Mouse (Mus musculus) liver, embryonic 14.5 days (tissue): ENCODE measurements around the gene Baiap2. TPM values are rescaled to one million over a fixed set of nuclear protein-coding genes. Genes with fewer than 3 reads are reported as not detected.

Experiments used
- ATAC-seq: fragments of 200-750 bp; cut with Nextera tagmentation; 2 replicates; pipeline ENCODE4 v1.8.0; 2017; ENCODE audit warnings: moderate number of reproducible peaks, mild to moderate bottlenecking, moderate library complexity; ENCODE audit not compliant: insufficient read depth
- DNase-seq, 3 experiments: peaks; one replicate each; pipeline ENCODE4 v3.0.0-alpha.2; 2012 to 2013; ENCODE audit warnings: low read depth in 3 of 3, low spot score in 3 of 3
- H3K27ac ChIP-seq: fragments of 300-500 bp; sonication (generic); 2 replicates; pipeline ENCODE4 v1.5.1; 2014; ENCODE audit warnings: moderate library complexity, mild to moderate bottlenecking, control low read depth, inconsistent platforms
- H3K27me3 ChIP-seq: fragments of 300-500 bp; sonication (generic); 2 replicates; pipeline ENCODE4 v1.6.1; 2014; ENCODE audit warnings: mild to moderate bottlenecking, low read length, moderate library complexity; ENCODE audit not compliant: control insufficient read depth, insufficient read depth
- H3K36me3 ChIP-seq: fragments of 300-500 bp; sonication (generic); replicated peaks from 2 replicates; pipeline ENCODE4 v1.6.1; 2014; ENCODE audit warnings: low read depth; ENCODE audit not compliant: control insufficient read depth, insufficient read depth
- H3K4me1 ChIP-seq, 2 experiments: fragments of 200-500 bp in 1 of 2; fragments of 300-500 bp in 1 of 2; sonication (generic) in 1 of 2; replicated peaks; 2 replicates each; pipeline ENCODE4 v1.6.1; 2012 to 2014; ENCODE audit warnings: antibody characterized with exemption in 1 of 2, inconsistent platforms in 1 of 2, low read length in 1 of 2; ENCODE audit not compliant: control insufficient read depth in 2 of 2, insufficient read depth in 2 of 2
- H3K4me2 ChIP-seq: fragments of 300-500 bp; sonication (generic); 2 replicates; pipeline ENCODE4 v1.6.1; 2014; ENCODE audit warnings: low read depth, mild to moderate bottlenecking, control low read depth, moderate library complexity
- H3K4me3 ChIP-seq, 2 experiments: fragments of 200-500 bp in 1 of 2; fragments of 300-500 bp in 1 of 2; sonication (generic) in 1 of 2; 2 replicates each; pipeline ENCODE4 v1.5.1; 2012 to 2014; ENCODE audit warnings: low read depth in 2 of 2, low read length in 2 of 2, mild to moderate bottlenecking in 2 of 2, control low read depth in 1 of 2, inconsistent platforms in 1 of 2, moderate library complexity in 1 of 2; ENCODE audit not compliant: insufficient read depth in 1 of 2
- H3K9ac ChIP-seq: fragments of 300-500 bp; sonication (generic); replicated peaks from 2 replicates; pipeline ENCODE4 v1.6.1; 2014; ENCODE audit warnings: mild to moderate bottlenecking, control low read depth, moderate library complexity
- H3K9me3 ChIP-seq: fragments of 300-500 bp; sonication (generic); 2 replicates; pipeline ENCODE4 v1.6.1; 2016; ENCODE audit warnings: low read length, mixed read lengths; ENCODE audit not compliant: control insufficient read depth
- CTCF ChIP-seq: IDR thresholded peaks from 2 replicates; pipeline ENCODE4 v1.5.1; 2016; ENCODE audit warnings: antibody characterized with exemption, low read depth, control low read depth
- EP300 ChIP-seq: IDR thresholded peaks from 2 replicates; pipeline ENCODE4 v1.6.1; 2016; ENCODE audit warnings: antibody characterized with exemption, low read depth
- WGBS: fragments of 180-500 bp; shearing (Covaris S2); extraction: QIAGEN DNeasy Blood & Tissue Kit; methylation state at CpG from one replicate; pipeline ENCODE4 v1.1.7; 2014; ENCODE audit not compliant: insufficient replicate concordance; 5-methylcytosine and 5-hydroxymethylcytosine counted together
- polyA plus RNA-seq, 2 experiments: library from polyadenylated mRNA; depleted of rRNA in 1 of 2; stranded (reverse) in 1 of 2; unstranded in 1 of 2; fragments of >200 nt; fragmentation: Nextera tagmentation in 1 of 2; extraction: Ambion mirVana in 1 of 2; gene quantifications; 2 replicates each; pipeline versions ENCODE4 v1.2.1 to v1.2.3; 2012 to 2014

The Baiap2 gene
- polyA plus RNA-seq, 2 experiments = 4.2 to 5.6 TPM

DNA sequence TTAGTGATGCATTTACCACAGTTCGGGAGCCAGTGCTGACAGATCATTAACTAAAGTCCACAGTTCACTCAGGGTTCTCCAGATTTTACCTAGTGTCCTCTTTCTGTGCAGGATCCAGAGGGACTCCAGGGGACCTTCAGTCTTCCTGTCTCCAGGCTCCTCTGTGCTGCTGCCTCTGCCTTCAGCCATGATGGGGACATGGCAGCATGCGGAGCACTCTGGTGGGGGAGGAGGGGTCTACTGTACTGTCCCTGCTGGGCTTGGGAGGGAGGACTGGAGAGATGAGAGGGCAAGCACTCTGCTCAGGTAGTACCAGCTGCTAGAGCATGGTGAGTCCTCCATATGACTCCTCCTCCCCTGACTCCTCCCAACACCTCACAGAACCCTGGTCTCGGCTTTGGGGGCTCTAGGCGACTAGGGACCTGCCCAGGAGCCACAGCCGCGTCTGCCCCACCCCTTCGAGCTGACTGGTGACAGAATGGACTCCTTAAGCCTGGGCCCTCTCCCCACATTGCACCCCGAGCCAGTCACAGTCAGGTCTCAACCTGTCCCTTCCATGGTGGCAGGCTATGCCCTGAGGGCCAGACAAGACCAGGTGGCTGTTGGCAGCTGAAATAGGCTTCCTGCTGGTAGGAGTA, 3.4 kb upstream of the Baiap2 start:
- no peak for DNase-seq
- H3K4me1 ChIP-seq = peaks cover 0 to 22% of the 10 kb centered on the region in 2 experiments; a peak in 3 of 4 replicates
- no peak for ATAC-seq
- 51% methylated on average over 8 of the region's 8 CpGs for WGBS
- H3K9ac ChIP-seq = no peak overlapping the region
- no peak for TF ChIP-seq EP300
- no peak for TF ChIP-seq CTCF
- H3K36me3 ChIP-seq = no peaks in the 10 kb centered on the region
- no peak overlapping the region for H3K4me3 ChIP-seq
- H3K9me3 ChIP-seq = no peaks in the 10 kb centered on the region
- H3K27ac ChIP-seq = no peak overlapping the region
- H3K4me2 ChIP-seq = peak overlapping the region; percentile 23
- H3K27me3 ChIP-seq = peaks cover 24% of the 10 kb centered on the region

DNA sequence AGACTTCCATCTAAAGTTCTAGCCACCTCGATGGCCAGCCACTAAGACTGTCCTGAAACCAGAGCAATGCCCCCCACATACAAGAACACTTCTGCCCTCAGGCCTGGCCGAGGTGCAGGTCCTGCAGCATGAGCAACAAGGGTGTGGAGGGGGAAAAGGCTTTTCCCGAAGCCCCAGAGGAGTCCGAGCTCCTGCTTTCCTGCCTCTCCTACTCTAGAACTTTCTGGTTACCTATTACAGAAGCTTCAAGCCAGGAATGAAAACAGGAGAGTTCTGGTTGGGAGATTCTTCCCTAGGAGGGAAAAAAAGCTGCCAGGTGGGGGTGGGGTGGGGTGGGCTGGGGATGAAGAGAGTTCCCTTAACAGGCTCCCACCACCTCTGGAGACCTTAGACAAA, 2.9 kb upstream of the Baiap2 start:
- Histone ChIP-seq H3K4me1 (peaks cover 0 to 23% of the 10 kb centered on the region in 2 experiments; a peak in 3 of 4 replicates), H3K36me3 (no peaks in the 10 kb centered on the region)

DNA sequence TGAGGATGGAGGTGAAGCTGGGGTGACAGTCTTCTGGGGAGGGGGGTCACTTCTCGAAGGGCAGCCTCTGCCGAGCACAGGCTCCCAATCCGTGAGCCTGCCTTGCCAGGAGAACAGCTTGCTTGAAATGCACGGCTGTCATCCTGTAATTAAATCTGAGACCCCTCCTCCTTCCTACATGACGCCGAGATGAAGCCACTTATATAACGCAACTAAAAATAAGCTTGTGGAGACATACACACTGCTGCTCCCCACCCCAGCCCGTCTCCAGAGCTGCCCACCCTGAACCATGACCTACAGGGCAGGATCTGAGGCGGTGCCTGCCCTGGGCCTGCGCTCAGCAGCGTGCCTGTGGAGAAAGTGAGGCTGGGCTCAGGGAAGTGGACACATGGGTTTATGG, 2.4 kb upstream of the Baiap2 start:
- Histone ChIP-seq H3K36me3 (no peaks in the 10 kb centered on the region), H3K4me2 (no peak overlapping the region), H3K4me1 (peaks cover 0 to 27% of the 10 kb centered on the region in 2 experiments; a peak in 3 of 4 replicates), H3K27ac (no peak overlapping the region), H3K27me3 (peaks cover 29% of the 10 kb centered on the region), H3K9me3 (no peaks in the 10 kb centered on the region), H3K9ac (no peak overlapping the region), H3K4me3 (no peak overlapping the region)
- DNase-seq (no peak), ATAC-seq (no peak)
- no peak for TF ChIP-seq EP300
- no peak for TF ChIP-seq CTCF
- 60% methylated on average over 11 of the region's 11 CpGs for WGBS

More for the DNA sequence above, 2.9 kb upstream of the Baiap2 start:
- 55% methylated on average over 4 of the region's 4 CpGs for WGBS
- Histone ChIP-seq H3K27me3 (peaks cover 29% of the 10 kb centered on the region), H3K4me2 (no peak overlapping the region), H3K9ac (no peak overlapping the region), H3K4me3 (no peak overlapping the region), H3K27ac (no peak overlapping the region), H3K9me3 (no peaks in the 10 kb centered on the region)
- TF ChIP-seq EP300 (no peak), CTCF (no peak)
- no peak for ATAC-seq
- DNase-seq = no peak

DNA sequence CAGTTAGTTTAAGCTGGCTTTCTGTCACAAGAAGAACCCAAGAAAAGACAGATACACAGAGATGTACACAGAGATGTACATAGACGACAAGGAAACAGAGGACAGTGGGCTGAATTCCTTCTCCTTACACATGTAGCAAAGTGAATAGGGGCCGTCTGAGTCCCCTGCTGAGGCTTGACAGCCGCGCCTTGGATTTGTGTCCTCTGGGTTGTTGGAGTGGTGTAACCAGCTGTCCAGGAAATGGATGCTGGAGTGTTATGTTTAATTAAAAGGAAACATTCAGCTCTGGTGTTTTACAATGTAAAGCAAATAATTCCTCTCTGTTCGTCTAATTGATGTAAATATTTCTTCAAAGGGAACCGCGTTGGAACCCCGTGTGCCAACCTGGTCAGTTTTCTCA, 769 bp upstream of the Baiap2 start:
- no peak overlapping the region for H3K9ac ChIP-seq
- no peak for DNase-seq
- peak overlapping the region; percentile 53 to 65; a peak in 3 of 4 replicates for H3K4me3 ChIP-seq
- whole genome bisulfite sequencing = 12% methylated on average over 8 of the region's 8 CpGs
- H3K27ac ChIP-seq = no peak overlapping the region
- no peak for TF ChIP-seq EP300
- no peak for TF ChIP-seq CTCF
- peaks cover 29% of the 10 kb centered on the region for H3K27me3 ChIP-seq
- H3K4me1 ChIP-seq = peaks cover 0 to 26% of the 10 kb centered on the region in 2 experiments; a peak in 3 of 4 replicates
- H3K9me3 ChIP-seq = no peaks in the 10 kb centered on the region
- ATAC-seq = no peak
- peak overlapping the region; percentile 91 for H3K4me2 ChIP-seq
- H3K36me3 ChIP-seq = no peaks in the 10 kb centered on the region

DNA sequence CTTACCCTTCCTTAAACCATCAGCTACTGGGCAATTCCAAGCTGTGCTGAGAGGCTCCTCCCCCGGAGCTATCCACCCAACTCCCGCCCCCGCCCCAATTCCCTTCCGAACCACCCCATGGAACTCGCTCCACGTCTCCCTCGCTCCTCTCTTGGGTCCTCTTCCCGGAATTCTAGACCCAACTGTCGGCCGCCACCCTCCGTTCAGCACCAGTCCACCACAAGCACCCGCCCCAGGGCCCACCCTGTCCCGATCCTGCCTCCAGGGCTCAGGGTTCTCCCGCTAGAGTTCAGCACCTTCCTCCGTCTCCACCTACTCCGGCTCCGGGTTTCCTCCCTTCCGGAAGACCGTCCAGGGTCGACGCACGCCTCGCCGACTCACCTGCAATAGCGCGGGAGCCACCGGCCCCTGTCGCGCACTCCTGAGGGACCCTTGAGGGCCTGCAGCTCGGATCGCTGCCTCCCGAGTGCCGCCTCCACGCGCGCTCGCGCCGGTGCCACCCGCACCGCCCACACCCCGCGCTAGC, 299 bp upstream of the Baiap2 start:
- Histone ChIP-seq H3K36me3 (no peaks in the 10 kb centered on the region), H3K27me3 (peaks cover 29% of the 10 kb centered on the region), H3K4me2 (peak overlapping the region; percentile 91), H3K4me1 (peaks cover 0 to 23% of the 10 kb centered on the region in 2 experiments; a peak in 3 of 4 replicates), H3K9me3 (no peaks in the 10 kb centered on the region), H3K4me3 (peak overlapping the region; percentile 53 to 65), H3K9ac (peak overlapping the region; percentile 41), H3K27ac (no peak overlapping the region)
- TF ChIP-seq CTCF (no peak), EP300 (no peak)
- WGBS = under 1% methylated on average over 43 of the region's 43 CpGs
- peak in 1 of 3 experiments; percentile 35 for DNase-seq
- peak; percentile 35 for ATAC-seq
